Mouse (Mus musculus): ENCODE data around the gene Atmin.

The Atmin gene

GRCm38 (mm10) chr8:116943161-116943554 lies at the start of gene Atmin:
TSS of gene Atmin (plus strand) at chr8:116943393.
- DNase-seq (ENCODE audit: low read depth, low spot score), result peak; percentile 87

- no peak for DNase-seq (ENCODE audit: low read depth, low spot score)
Measured at GRCm38 (mm10) chr8:116893938-116894337, 49.3 kb upstream of the Atmin start.

DNA sequence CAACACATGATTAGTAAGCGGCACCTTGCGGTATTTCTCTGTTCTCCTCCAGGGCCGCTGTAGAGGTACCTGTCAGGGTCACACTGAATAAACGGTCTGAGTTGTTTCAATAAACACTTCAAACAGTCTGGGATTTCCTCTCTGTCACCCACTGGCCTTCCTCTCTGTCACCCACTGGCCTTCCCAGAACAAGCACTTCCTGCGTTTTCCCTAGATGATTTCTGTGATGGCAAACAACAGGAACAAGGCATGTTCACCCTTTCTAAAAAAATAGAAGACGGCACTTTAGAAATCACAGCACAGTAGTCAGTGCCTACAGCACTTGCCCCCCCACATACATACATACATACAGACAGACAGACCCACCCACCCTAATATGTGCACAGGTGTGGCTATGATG lies 47.7 kb upstream of the Atmin start:
- DNase-seq (ENCODE audit: low read depth, low spot score), result no peak

DNA sequence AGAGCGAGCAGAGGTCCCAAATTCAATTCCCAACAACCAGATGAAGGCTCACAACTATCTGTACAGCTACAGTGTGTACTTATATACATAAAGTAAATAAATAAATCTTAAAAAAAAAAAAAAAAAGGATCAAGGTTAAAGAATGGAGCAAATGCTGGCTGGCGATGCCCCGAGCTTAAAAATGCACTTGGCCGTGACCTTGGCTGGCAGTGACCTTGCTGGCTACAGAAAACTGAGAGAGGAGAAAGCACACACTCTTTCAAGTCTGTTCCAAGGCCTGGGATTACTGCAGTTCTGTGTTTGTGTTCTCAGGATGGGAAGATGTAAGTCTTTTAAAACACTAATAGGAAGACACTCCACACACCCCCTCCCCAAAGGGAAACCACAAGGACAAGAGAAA lies 38.5 kb upstream of the Atmin start:
- no peak for DNase-seq (ENCODE audit: low read depth, low spot score)

DNA sequence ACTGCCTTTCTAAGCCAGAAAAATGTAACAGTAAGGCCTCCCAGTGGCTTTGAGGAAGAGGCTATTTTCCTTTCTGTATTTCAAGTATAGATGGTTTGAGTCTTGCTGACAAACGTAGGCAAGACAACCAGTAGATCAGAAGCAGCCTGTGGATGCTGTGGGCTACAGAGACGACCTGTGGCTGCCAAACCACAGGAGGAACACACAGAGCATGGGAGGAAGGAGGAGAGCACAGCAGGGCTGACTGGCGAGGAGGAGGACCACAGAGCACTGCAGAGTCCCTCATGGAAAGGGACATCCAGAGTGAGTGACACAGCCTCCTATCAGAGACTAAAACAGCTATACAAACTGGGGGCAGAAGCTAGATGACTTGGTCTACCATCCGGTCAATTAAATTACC lies 37.9 kb upstream of the Atmin start:
- DNase-seq (ENCODE audit: low read depth, low spot score), result no peak

GRCm38 (mm10) chr8:116905836-116906235 lies 37.4 kb upstream of the Atmin start:
- DNase-seq (ENCODE audit: low read depth, low spot score), result no peak

DNA sequence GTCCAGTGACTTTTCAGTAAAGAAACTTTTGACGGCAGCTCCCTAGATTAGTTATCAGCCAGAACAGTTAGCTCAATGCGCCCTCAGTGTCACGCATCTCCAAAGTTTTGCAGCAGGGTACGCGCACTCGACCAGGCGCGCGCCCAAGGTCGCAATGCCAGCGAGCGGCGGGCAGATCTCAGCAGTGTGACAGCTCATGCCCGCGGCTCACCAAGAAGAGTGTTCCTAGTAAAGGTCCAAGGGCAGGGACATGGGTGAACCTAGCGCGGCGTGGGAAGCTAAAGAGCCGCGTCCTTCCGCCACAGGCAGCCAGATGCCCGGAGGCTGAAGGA lies 22.2 kb upstream of the Atmin start:
- DNase-seq (ENCODE audit: low read depth, low spot score), result no peak

DNA sequence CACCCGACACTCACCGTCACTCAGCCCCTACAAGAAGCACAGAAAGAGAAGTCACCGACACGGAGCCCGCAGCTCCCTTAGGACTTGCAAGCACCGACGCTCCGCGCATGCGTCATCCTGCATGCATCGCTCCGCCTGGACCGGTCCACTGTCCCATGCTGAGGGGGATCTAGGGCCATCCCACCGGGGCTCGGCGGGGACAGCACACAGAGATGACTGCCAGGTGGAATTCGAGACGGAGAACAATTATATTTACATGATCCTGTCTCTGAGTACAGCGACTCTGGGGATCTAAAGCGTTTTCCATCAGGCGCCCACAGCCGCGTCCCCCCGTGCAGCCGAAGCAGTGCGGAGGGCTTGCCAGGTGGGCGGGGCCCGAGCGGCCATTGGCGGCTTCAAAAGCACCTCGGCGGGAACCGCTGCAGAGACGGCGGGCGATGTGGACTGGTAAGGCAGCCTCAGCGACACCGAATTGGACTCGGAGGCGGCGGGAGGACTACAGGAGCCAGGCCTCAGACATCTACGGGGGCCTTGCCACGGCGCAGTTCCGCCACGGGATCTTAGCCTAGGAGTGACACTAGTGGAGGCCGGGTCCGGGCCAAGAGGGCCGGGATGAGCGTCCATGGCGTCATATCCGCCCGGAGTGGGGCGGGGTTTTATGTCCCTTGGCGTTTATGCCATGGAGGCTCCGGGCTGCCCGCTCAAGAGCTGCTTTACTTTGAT lies 21.7 kb upstream of the Atmin start, which contains the start of the genes Cmc2 and Cenpn:
Cmc2 (minus strand) TSS at position 119 of the 723 bp plus-strand sequence.
Cenpn (plus strand) TSS at position 394 of the 723 bp plus-strand sequence.
- peak; percentile 98 for DNase-seq (ENCODE audit: low read depth, low spot score)

GRCm38 (mm10) chr8:116922060-116922757 lies 21.0 kb upstream of the Atmin start:
- DNase-seq (ENCODE audit: low read depth, low spot score), result no peak

GRCm38 (mm10) chr8:116923526-116923925 lies 19.7 kb upstream of the Atmin start:
- no peak for DNase-seq (ENCODE audit: low read depth, low spot score)

GRCm38 (mm10) chr8:116927880-116928279 lies 15.3 kb upstream of the Atmin start:
- peak; percentile 75 for DNase-seq (ENCODE audit: low read depth, low spot score)

DNA sequence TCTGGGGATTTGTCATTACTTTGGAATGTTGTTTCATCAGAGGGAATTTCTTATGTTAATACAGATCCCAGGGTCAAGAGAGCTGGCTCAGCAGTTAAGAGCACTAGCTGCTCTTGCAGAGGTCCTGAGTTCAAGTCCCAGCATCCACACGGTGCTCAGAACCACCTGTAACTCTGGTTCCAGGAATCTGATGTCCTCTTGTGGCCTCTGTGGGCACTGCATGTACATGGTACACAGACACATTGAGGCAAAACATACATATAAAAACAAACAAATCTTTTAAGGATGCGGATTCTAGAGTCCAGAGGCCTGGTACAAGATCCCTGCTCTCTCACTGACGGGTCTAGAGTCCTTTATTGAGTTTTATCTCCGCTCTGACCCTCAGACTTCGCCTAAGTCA lies 14.6 kb upstream of the Atmin start:
- peak; percentile 36 for DNase-seq (ENCODE audit: low read depth, low spot score)

DNA sequence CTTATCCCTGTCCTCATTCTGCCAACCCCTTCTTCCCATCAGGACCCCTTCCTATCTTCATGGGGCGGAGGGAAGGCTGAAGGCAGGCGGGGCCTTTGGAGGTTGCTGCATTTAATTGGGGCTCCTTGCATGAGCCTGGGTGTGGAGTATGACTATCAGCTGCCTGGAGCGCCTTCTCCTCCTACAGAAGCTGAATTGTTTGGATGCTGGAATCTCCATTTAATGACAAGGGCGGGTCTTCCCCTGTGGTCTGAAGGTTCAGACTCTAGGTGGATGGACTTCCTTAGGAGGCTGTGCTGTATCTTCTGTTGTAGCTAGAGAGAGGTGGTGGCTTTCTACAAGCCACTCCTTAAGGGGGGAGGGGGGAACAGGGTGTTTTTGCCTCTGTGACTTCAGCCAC lies 8.2 kb upstream of the Atmin start:
- DNase-seq (ENCODE audit: low read depth, low spot score), result peak; percentile 93

DNA sequence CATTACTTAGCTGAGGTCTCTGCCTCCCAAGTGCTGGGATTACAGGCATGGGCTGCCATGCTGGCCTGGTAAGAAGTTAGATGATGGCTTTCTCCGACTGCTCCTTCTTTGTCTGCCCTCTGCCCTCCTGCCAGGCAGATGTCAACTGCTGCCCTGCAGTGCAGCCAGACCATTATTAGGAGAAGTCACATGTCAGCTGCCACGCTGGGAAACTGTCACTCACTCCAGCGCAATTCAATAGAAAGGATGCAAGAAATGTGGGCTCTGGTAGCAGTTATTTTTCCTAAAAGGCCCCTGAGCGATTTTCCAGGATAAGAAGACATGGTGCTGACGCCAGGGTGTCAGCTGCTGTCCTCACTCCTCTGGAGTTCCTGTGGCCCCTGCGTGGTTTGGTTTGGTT lies 7.7 kb upstream of the Atmin start:
- no peak for DNase-seq (ENCODE audit: low read depth, low spot score)

GRCm38 (mm10) chr8:116942284-116943058 lies 722 bp upstream of the Atmin start:
- peak; percentile 46 for DNase-seq (ENCODE audit: low read depth, low spot score)

- peak; percentile 67 for DNase-seq (ENCODE audit: low read depth, low spot score)
Measured at GRCm38 (mm10) chr8:116943555-116944384, 577 bp downstream of the Atmin start.

- no peak for DNase-seq (ENCODE audit: low read depth, low spot score)
Measured at GRCm38 (mm10) chr8:116944385-116944696, 1.1 kb downstream of the Atmin start.

DNA sequence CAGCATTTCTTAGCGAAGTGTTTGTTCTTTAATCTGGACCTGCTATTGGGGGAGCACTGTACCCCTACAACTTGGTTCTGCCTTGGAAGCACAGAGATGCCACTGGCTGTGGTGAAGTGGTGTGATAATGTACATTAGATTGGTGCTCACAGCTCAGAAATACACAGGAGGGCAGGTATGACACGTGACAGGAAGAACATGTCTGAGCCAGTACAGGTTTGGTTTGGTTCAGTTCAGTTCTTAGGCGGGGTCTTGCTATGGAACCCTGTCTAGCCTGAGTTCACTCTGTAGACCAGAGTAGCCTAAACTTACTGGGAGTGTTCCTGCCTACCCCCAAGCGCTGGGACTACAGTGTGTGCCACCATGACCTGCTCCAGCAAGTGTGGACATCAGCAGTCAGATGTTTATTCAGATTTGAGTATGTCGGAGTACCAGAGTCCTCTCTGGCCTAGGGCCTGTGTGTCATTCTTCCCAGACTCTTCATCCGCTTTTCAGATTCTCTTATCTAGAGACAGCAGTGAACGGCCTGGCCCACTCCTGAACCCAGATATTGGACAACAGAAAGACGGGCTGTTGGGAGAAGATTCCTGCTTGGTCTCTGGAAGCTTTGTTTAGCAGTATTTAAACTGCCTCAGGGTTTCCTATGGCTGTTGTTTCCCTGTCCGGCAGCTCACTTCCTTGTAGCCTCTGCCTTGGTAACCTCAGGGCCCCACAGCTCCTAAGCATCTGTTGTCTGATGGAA lies 2.1 kb downstream of the Atmin start:
- no peak for DNase-seq (ENCODE audit: low read depth, low spot score)

DNA sequence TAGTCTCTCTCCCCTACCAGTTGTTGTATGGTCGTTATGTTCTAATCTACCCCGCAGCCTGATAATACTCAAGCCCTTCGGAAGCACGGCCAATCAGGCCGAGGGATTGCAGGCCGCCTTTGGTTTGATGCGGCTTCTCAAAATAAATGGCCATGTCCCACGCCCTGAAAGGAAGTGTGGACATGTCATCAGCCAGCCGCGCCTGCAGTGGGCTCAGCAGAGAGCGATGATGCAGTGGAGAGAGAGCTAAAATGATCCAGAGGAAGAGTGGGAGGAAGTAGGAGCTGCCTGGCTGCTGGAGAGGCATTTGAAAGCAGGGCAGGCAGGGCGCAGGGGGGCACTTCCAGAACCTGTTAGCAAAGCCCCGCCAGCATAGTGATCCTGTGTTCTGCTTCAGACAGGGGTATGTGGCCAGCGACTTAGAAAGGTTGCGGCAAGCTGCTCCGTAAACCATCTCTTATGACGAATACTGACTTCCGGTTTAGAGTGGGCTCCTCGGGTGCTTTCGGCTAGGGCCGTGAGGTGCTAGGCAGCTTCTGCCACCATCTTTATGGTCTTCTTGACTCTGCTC lies 3.2 kb downstream of the Atmin start:
- DNase-seq (ENCODE audit: low read depth, low spot score), result no peak

DNA sequence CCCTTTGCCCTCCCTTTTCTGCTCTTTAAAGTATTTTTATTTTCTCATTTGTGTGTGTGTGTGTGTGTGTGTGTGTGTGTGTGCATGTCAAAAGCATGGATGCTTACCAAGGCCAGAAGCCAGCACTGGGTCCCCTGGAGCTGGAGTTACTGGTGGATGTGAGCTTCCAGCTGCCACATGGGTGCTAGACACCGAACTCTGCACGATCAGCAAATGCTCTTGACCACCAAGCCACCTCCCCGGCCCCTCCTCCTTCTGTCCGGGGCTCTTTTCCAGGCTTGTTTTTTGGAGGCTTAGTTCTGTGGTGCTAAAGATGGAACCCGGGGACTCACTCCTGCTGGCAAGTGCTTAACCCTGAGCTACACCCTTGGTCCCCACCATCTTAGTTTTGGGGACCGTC lies 3.7 kb downstream of the Atmin start:
- DNase-seq (ENCODE audit: low read depth, low spot score), result peak; percentile 44

DNA sequence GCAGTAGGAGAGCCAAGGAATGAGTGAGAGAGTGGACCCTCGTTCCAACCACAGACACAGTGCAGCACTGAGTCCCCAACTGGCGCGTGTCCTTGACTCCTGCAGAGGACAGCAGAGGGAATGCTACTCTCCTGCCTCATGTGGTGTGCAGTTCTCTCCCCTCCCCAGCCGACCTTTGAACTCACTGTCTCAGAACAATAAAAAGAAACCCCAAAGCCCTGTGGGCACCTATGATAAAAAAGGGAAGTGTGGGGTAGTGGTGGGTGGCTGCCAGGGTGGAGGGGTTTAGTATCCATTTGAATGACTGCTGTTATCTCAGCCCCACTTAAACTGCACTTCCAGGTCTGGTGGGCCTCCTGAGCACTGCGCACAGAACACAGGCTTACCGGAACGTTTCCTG lies 4.4 kb downstream of the Atmin start:
- peak; percentile 40 for DNase-seq (ENCODE audit: low read depth, low spot score)

All from R1 (cell line).